Mouse (Mus musculus) myocyte (in vitro differentiated cells): ENCODE results near the gene Grin2a.

Experiments
- POLR2A ChIP-seq: IDR thresholded peaks from one replicate; pipeline ENCODE4 v1.6.1; 2011; ENCODE audit warnings: low read depth, mild to moderate bottlenecking, control low read depth, moderate library complexity; ENCODE audit not compliant: insufficient read length
- TCF12 ChIP-seq: IDR thresholded peaks from one replicate; pipeline ENCODE4 v1.6.1; 2011; ENCODE audit warnings: mild to moderate bottlenecking, control low read depth; ENCODE audit not compliant: poor library complexity, insufficient read depth, severe bottlenecking

GRCm38 (mm10) chr16:9873001-9873400, 122.4 kb downstream of the Grin2a start:
- TF ChIP-seq POLR2A (no peak), TCF12 (no peak)
